Mouse (Mus musculus) C3H10T1/2 (cell line): ENCODE measurements around the gene Amd1. TPM values are rescaled to one million over a fixed set of nuclear protein-coding genes. Genes with fewer than 3 reads are reported as not detected.

ENCODE experiments used
- polyA plus RNA-seq, 2 experiments: library from polyadenylated mRNA; unstranded; fragments of >200 nt; fragmentation: generic; extraction: Trizol; gene quantifications; one replicate each; pipeline ENCODE4 v1.2.1; 2012; ENCODE audit warnings: missing spikeins in 2 of 2

The Amd1 gene
- polyA plus RNA-seq = 10 to 100 TPM; 10.1 to 17.0 TPM

GRCm38 (mm10) chr10:40302140-40302985 lies at the start of gene Amd1:
Gene Amd1 (minus strand): TSS chr10:40302186.

GRCm38 (mm10) chr10:40339351-40339964 lies 37.5 kb upstream of the Amd1 start, which contains the start of gene Cdk19:
Gene Cdk19 (plus strand): TSS chr10:40339564.

GRCm38 (mm10) chr10:40257414-40258255 lies 44.4 kb downstream of the Amd1 start, which contains the start of gene Gtf3c6:
Gene Gtf3c6 (minus strand): TSS chr10:40258108.

GRCm38 (mm10) chr10:40246374-40247165 lies 55.4 kb downstream of the Amd1 start, which contains the start of gene Rpf2:
Gene Rpf2 (minus strand): TSS chr10:40247036.

Other genes with a start within 250 kb of the Amd1 start
- gene Slc16a10, start 159.9 kb downstream of the Amd1 start, polyA plus RNA-seq = 1 to 10 TPM in 1 of 2 experiments, under 1 TPM in 1; 0.82 to 1.5 TPM
- 1 to 10 TPM; 4.0 to 7.7 TPM for gene Rpf2, start 55.1 kb downstream of the Amd1 start, polyA plus RNA-seq
- gene Gtf3c6, start 44.1 kb downstream of the Amd1 start, polyA plus RNA-seq = 10 to 100 TPM; 11.1 to 32.2 TPM
- gene Cdk19, start 37.4 kb upstream of the Amd1 start, polyA plus RNA-seq = 10 to 100 TPM in 1 of 2 experiments, under 1 TPM in 1; 0.42 to 12.5 TPM